Mouse (Mus musculus) cortical plate, adult 2 months (tissue): ENCODE measurements around the gene Plekha8.

ENCODE experiments used
- CTCF ChIP-seq: fragments of 200-500 bp; IDR thresholded peaks from 2 replicates; pipeline ENCODE4 v1.5.1; 2011; ENCODE audit warnings: mild to moderate bottlenecking, control low read depth, low read length; ENCODE audit not compliant: insufficient read depth; ENCODE audit errors: extremely low read depth
- POLR2A ChIP-seq: fragments of 200-500 bp; IDR thresholded peaks from 2 replicates; pipeline ENCODE4 v1.6.1; 2011; ENCODE audit warnings: mild to moderate bottlenecking, low read length, control low read depth; ENCODE audit not compliant: insufficient read depth; ENCODE audit errors: extremely low read depth

- TF ChIP-seq POLR2A (no peak), CTCF (no peak)
Observed at GRCm38 (mm10) chr6:54553632-54554031, 41.3 kb upstream of the Plekha8 start.
